Mouse (Mus musculus) CH12F3 (cell line): ENCODE data around the gene BC048671.

ENCODE experiments used
- in situ Hi-C: fragments of 300-500 bp; cut with MboI; formaldehyde crosslinking; loops from 2 replicates; pipeline ENCODE4 v1.14.3; 2020; ENCODE audit warnings: low sequenced_read_pairs

The BC048671 gene

DNA sequence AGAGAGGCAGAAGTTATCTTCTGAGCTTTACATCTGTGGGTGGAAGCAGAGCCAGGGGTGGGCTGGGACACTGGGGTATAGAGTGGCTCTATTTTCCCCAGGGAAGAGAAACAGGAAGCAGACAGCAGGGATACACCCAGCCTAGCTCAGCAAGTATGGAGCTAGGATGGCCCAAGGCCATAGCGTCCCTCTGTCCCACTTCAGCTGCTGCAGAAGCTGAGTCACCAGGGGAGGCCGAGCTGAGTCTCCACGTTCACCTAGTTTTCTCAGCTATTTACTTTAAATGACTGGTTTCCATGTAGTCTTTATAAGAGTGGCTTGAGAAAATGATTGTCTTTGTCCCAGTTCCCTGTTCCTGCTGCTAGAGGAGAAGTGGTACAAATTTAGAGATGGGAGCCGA, 47.5 kb downstream of the BC048671 start:
- in situ Hi-C loops = loop anchor here (25.0 kb wide), 1 partner anchor 661 kb away; no protein-coding TSS in a partner anchor

DNA sequence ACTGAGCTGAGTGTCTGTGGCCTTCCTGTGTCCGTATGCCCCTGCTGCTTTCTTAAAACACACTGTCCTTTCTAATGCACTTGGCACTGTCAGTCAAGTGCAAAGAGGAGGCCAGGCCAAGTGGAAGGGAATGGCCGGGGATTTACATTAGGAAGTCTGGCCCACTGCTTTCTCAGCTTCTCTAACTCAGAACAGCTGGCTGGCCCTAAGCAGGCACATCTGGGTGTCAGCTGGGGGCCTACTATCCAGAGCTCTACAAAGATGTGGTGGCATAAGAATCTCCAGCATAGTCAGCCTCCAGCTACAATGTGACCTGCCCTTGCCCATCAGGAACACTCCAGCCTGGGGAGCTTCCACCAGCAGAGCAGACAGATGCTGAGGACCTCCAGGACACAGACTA, 49.0 kb downstream of the BC048671 start:
- in situ Hi-C loops = no loop called here
